Mouse (Mus musculus) naive thymus-derived CD4-positive, alpha-beta T cell, adult 5 months (primary cell): Measurements from ENCODE around the gene Prlr. TPM values are rescaled to one million over a fixed set of nuclear protein-coding genes. Genes with fewer than 3 reads are reported as not detected.

Experiments used
- polyA plus RNA-seq: library from polyadenylated mRNA; unstranded; fragments of 100-300 nt; shearing (Covaris generic); gene quantifications from one replicate; pipeline ENCODE4 v1.2.1, GENCODE M21; 2017

Gene Prlr
- 0.82 TPM for polyA plus RNA-seq

GRCm38 (mm10) chr15:10177083-10177482 is at the start of gene Prlr:
Prlr (plus strand) TSS chr15:10177238.

DNA sequence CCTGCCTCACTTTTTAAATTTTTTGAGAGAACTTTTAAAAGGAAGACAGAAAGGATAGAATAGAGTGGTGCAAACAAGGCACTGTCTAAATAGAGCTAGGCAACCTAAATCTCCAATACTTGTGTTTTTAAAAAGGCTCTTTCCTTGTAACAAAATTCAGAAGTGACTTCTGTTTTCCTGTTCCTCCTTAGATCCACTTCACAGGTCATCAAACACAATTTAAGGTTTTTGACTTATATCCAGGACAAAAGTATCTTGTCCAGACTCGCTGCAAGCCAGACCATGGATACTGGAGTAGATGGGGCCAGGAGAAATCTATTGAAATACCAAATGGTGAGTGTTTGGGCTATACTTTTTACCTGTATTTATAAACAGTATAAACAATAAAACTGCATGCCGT is 148.0 kb downstream of the Prlr start, which contains the start of gene Gm21973:
Gm21973 (plus strand) TSS at position 301 of the 400 bp plus-strand sequence.

GRCm38 (mm10) chr15:10358039-10358948 is 181.3 kb downstream of the Prlr start, which contains the start of gene Agxt2:
Agxt2 (plus strand) TSS chr15:10358532.

Other genes with a start within 250 kb of the Prlr start
- not detected for gene Gm21973, start 148.1 kb downstream of the Prlr start, polyA plus RNA-seq
- not detected for gene Agxt2, start 181.3 kb downstream of the Prlr start, polyA plus RNA-seq